Mouse (Mus musculus): Measurements from ENCODE around the gene Nqo1. TPM values are rescaled to one million over a fixed set of nuclear protein-coding genes. Genes with fewer than 3 reads are reported as not detected.

The Nqo1 gene
- 84.5 TPM for polyA plus RNA-seq (2014; fragmentation: Illumina TruSeq; extraction: RNeasy Lipid Tissue Mini Kit (QIAGEN cat#74804); ENCODE audit: low read depth, low replicate concordance)

DNA sequence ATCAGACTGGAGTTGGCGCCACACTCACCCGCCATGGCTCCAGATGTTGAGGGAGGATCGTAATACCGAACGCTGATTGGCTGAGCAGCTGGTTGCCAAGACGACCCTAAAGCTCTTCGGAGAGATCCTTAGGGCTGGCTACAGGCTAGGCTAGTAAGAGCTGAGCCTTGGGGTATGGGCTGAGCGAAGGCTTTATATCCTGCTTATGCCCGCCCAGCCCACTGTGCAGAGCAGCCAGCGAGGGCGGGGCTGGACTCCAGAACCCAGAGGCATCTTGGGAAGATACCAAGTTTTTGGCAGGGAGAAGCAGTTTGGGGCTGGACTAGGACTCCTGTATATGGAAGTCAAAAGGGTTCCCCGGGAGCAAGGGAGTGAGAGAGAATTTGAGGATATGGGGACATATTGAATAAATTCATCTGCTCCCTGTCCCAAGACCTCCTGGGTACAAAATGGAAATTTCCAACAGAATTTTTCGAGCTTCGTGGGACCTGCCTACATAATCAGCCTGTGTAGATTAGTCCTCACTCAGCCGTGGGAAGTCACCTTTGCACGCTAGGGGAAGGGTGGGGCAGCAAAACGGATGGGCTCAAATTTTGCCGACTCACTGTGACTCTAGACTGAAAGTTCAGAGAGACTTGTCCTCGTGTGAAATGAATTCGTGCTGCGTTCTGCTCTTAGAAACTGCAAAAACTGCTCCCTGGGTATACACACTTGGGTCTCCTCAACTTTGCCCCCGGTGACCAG, at the start of gene Nqo1:
Gene Nqo1, minus strand, starts transcription at position 169 of the 744 bp plus-strand sequence.

DNA sequence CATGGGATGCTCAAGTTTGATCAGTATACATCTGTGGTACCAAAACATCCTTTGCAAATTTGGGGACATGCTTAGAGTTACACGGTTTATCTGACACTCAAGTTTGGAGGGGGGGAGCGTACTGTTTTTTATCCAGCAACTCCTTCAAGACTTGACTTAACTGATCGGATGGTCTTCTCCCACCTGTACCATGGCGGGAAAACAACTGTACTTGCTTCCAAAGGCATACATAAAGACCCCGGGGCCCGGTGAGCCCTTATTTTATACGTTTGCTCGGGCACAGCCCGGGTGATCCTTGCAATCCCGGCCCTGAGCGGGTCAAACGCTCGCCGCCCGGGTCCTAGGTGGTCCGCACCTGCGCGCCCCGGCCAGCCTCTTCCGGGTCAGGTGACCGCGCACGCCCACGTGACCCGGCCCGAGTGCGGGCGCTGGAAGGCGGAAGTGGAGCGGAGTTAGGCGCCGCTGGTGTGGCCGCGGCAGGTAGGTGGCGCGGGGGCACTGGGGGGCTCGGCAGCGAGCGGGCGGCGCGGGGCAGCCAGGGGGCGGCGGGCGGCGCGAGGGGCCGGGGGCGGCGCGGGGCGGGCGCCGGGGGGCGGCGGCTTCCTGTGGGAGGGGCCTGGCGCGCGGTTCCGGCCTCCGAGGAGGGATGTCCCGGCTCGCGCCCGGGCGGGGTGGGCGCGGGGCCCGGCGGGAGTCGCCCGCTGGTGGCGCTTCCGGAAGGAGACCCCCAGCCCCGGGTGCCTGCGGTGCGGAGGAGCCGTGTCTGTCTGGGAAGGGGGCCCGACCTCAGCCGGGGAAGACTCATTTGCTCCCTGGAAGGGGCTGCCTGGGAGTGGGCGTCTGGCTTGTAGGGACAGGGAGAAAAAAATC, 33.2 kb upstream of the Nqo1 start, which contains the start of gene Wwp2:
Gene Wwp2, plus strand, starts transcription at position 404 of the 870 bp plus-strand sequence.

GRCm38 (mm10) chr8:107424597-107425229, 21.7 kb upstream of the Nqo1 start, which contains the start of gene Nob1:
Nob1 (minus strand) TSS chr8:107425051.

Other genes starting within 250 kb of the Nqo1 start
- gene Nfat5, start 109.7 kb downstream of the Nqo1 start, polyA plus RNA-seq (2014; fragmentation: Illumina TruSeq; extraction: RNeasy Lipid Tissue Mini Kit (QIAGEN cat#74804); ENCODE audit: low read depth, low replicate concordance), result 18.0 TPM
- gene Nob1, start 21.8 kb upstream of the Nqo1 start, polyA plus RNA-seq (2014; fragmentation: Illumina TruSeq; extraction: RNeasy Lipid Tissue Mini Kit (QIAGEN cat#74804); ENCODE audit: low read depth, low replicate concordance), result 28.4 TPM
- 16.9 TPM for gene Wwp2, start 33.2 kb upstream of the Nqo1 start, polyA plus RNA-seq (2014; fragmentation: Illumina TruSeq; extraction: RNeasy Lipid Tissue Mini Kit (QIAGEN cat#74804); ENCODE audit: low read depth, low replicate concordance)
- gene Psmd7, start 185.3 kb upstream of the Nqo1 start, polyA plus RNA-seq (2014; fragmentation: Illumina TruSeq; extraction: RNeasy Lipid Tissue Mini Kit (QIAGEN cat#74804); ENCODE audit: low read depth, low replicate concordance), result 149 TPM

All from heart, adult 10 weeks (tissue).